Mouse (Mus musculus) cerebellum, postnatal 4 days (tissue): ENCODE measurements around the gene Hpca.

Experiments
- DNase-seq, 2 experiments: peaks; one replicate each; pipeline ENCODE4 v3.0.0; 2022; ENCODE audit warnings: low spot score in 2 of 2, mixed read lengths in 1 of 2

The Hpca gene

GRCm38 (mm10) chr4:129111350-129111749, 10.5 kb downstream of the Hpca start:
- no peak for DNase-seq

- no peak for DNase-seq
Observed at GRCm38 (mm10) chr4:129110804-129111203, 11.0 kb downstream of the Hpca start.

DNA sequence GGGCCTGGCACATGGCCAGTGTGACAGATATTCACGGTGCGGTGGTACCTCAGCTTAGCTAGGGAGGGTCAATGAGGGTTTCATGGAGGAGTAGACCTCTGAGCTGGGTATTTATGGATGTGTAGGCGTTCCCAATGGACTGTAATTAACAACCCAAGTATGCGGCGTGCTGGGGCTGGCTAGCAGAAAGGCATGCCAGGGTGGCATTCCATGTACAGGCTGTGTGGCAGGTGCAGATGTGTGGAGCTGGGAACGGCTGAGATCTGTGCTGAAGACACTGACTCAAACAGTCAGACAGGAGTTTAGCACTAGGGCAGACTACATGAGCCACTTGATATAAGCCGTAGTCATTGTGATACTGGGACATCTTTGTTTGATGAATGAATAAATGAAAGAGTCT, 13.2 kb downstream of the Hpca start:
- DNase-seq, result no peak

- no peak for DNase-seq
Observed at GRCm38 (mm10) chr4:129107348-129107899, 14.4 kb downstream of the Hpca start.

- no peak for DNase-seq
Observed at GRCm38 (mm10) chr4:129106073-129106472, 15.8 kb downstream of the Hpca start.

GRCm38 (mm10) chr4:129105356-129105755, 16.5 kb downstream of the Hpca start, which contains the start of gene Tmem54:
TSS of gene Tmem54 (plus strand) at chr4:129105548.
- DNase-seq, result no peak

GRCm38 (mm10) chr4:129102133-129102829, 19.6 kb downstream of the Hpca start:
- no peak for DNase-seq

DNA sequence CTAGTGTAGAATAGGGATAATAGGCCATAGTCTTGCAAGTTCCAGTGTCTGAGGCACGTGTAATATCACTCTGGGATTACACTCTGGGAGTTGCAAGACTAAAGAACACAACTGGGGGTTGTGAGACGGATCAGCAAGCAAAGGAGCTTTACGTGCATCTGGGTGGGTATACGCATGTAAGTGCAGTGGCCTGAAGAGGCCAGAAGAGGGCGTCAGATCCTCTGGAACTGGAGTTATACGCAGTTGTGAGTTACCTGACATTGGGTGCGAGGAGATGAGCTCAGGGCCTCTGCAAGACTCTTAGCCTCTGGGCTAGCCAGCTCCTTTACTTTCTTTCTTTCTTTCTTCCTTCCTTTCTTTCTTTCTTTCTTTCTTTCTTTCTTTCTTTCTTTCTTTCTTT, 24.8 kb downstream of the Hpca start:
- no peak for DNase-seq

- DNase-seq, result no peak
Observed at GRCm38 (mm10) chr4:129095276-129095675, 26.6 kb downstream of the Hpca start.

GRCm38 (mm10) chr4:129087850-129088249, 34.0 kb downstream of the Hpca start:
- DNase-seq, result no peak

DNA sequence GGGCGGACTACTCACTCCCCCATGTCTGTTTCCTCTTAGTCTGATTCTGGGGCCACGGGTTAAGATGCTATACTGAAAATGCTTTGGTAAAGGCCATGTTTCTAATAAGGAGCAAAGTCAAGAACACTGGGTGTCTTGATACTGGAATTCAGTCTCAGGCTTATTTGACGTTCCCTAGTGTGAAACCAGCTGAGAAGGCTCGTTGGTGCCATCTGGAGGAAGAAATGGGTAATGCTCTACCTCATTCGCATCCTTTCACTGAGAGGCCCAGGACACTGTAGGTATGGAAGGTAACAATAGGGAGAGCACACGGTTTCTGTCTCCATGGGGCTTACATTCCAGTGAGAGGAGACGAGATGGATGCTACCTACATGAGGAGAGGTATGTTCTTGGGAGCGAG, 35.8 kb downstream of the Hpca start:
- peak in 1 of 2 experiments; percentile 80 for DNase-seq

DNA sequence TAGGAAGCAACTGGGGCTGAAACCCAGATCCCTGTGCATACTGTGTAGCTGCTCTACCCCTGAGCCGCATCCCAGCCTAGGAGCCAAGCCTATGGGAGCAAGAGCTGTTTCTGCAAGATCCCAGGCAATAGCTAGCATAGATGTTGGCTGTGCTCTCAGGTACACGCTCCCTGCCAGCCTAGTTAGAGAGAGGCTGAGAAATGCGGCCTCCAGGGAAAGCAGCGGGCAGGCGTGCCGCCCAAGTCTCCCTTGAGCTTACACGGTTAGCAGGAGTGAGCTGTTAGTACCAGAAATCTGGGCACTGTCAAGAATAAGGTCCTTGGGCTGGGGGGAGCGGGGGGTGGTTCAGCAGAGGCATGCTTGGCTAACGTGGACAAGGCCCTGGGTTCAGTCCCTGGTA, 36.9 kb downstream of the Hpca start:
- DNase-seq, result no peak

DNA sequence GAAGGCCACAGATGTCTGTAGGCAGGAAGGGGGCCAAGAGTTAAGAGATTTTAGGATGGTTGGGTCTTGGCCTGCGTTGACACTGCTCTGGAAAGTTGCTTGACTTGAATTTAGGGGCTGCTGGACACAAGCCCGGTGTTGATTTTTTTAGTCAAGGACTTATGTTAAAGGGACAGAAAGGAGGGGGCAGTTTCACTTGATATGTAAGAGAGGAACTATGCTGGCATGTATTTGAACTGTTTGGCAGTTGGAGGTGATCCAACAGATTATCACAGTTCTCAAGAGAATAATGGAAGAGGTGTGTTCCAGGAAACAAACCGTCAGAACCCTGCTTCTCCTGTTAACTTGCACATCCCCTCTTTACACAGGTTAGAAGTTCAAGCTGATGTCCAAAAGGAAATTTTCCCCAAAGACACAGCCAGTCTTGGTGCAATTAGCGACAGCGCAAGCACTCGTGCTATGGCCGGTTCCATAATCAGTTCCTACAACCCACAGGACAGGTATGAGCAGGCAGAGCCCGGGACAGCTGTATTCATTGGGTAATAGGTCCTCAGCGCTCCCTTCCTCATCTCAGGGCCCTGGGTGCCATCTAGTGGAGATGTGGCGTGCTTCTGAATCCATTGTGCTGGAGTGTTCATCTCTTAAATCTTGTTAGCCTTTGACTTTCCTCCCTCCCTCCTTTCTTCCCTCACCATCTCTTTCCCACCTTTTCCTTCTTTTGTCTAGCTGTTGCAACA, 39.3 kb downstream of the Hpca start:
- peak; percentile 50 to 70 for DNase-seq

DNA sequence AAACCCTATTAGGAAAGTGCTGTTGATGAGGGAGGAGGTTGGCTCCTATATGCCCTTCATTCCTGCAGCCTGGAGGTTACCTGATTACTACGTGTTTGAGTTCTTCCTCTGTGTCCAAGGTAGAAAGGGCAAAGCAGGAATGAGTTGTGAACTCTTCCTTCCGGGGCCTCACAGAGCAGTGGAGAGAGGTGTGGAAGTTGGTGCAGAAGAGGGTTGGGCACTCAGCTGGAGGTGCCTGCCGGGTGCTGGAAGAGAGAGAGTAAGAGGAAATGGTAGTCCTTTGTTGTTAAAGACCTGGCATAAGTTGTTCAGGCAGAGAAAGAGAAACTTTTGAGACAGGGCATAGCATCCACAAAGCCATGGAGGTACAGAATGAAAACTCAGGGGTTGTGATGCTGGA, 39.9 kb downstream of the Hpca start:
- no peak for DNase-seq

DNA sequence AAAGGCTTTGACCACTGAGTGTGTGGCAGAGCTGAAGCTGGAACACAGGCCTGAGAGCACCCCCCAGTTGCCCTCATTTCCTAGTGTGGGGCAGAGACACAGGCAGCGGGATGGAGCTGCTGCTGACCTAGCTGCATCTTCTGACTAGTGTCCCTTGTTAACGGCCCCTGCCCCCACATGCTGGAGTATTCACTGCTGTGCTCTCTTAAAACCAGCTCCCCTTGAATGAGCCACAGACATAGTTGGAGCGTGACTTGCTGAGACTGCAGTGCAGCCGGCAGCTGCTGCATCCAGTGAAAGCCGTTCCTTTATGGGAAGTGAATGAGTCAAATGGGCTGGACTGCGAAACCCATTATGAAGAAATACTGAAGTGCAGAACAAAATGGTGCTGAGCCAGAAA, 40.3 kb downstream of the Hpca start:
- no peak for DNase-seq

GRCm38 (mm10) chr4:129081041-129081440, 40.8 kb downstream of the Hpca start:
- DNase-seq, result peak in 1 of 2 experiments; percentile 23

DNA sequence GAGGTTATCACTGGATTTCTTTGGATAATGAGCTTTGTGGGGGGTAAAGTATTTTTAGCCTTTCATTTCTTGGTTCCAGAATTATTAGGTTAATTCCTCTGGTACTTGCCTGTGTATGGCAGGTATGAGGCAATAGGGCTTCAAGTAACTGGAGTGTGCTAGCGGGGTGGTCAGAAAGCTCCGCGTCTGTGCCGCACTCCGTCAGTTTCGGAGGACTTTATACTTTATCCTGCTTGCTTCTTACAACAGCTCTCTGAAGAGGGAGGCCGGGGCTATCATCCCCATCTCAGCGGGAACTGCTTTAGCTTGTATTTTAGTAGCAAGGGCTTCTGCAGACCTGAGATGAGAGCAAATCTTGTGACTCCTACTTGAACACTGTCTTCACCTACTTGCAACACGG, 42.7 kb downstream of the Hpca start:
- DNase-seq, result no peak

- DNase-seq, result no peak
Observed at GRCm38 (mm10) chr4:129068848-129069247, 53.0 kb downstream of the Hpca start.

GRCm38 (mm10) chr4:129067638-129068415, 54.0 kb downstream of the Hpca start:
- no peak for DNase-seq

GRCm38 (mm10) chr4:129065688-129066236, 56.1 kb downstream of the Hpca start:
- no peak for DNase-seq

DNA sequence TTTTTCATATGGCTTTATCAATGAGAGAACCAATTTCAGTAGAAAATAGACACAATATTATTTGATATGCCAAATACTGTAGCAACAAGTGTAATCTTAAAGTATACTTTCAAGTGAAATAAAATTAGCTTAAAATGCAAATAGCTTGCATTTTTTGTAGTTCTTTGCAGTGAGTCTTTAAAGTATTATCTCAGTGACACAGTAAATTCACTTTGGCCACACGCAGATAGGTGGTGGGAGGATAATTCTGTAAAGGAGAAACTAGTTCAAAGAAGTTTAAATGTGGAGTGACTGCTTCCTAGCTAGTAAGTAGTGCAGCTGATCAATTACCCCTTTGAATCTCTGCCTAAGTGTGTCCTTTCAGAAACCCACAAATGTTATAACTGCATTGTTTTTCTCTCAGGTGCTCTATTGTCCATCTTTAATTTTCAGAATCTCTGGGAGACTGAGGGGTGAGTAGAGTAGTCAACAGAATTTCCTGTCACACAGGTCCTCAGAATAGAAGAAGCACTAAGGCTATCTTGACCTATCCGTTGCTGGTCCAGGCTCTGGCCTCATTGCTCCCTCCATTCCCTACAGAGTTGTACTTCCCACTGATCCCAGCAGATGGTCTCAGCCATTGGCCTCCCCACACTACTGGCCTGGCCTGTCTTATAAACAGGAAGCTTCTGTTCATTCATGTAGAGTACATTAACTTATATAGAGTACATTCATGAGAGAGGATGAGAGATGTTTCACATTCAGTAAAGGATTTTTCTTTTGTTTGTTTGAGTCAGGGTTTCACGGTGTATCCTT, 59.4 kb downstream of the Hpca start:
- DNase-seq, result no peak
